Mouse (Mus musculus) stomach, embryonic 14.5 days (tissue): ENCODE data around the gene Klhdc1. TPM values are rescaled to one million over a fixed set of nuclear protein-coding genes. Genes with fewer than 3 reads are reported as not detected.

Experiments used
- ATAC-seq: fragments of 200-750 bp; cut with Nextera tagmentation; 2 replicates; pipeline ENCODE4 v1.8.0; 2017; ENCODE audit warnings: low read depth, moderate TSS enrichment; ENCODE audit not compliant: insufficient number of reproducible peaks, insufficient read depth, low FRiP score
- H3K27ac ChIP-seq: fragments of 300-500 bp; sonication (generic); 2 replicates; pipeline ENCODE4 v1.5.1; 2014; ENCODE audit warnings: mild to moderate bottlenecking, low read length, moderate library complexity, mixed read lengths
- H3K27me3 ChIP-seq: fragments of 300-500 bp; sonication (generic); 2 replicates; pipeline ENCODE4 v1.6.1; 2014; ENCODE audit warnings: low read length, control low read depth, mixed read lengths; ENCODE audit not compliant: control insufficient read depth, insufficient read depth
- H3K36me3 ChIP-seq: fragments of 300-500 bp; sonication (generic); 2 replicates; pipeline ENCODE4 v1.6.1; 2014; ENCODE audit warnings: mild to moderate bottlenecking, control low read depth, low read length, moderate library complexity, mixed read lengths; ENCODE audit not compliant: control insufficient read depth, insufficient read depth
- H3K4me1 ChIP-seq: fragments of 300-500 bp; sonication (generic); 2 replicates; pipeline ENCODE4 v1.6.1; 2014; ENCODE audit warnings: low read length, control low read depth, mixed read lengths; ENCODE audit not compliant: control insufficient read depth, insufficient read depth
- H3K4me2 ChIP-seq: fragments of 300-500 bp; sonication (generic); replicated peaks from 2 replicates; pipeline ENCODE4 v1.6.1; 2014; ENCODE audit warnings: low read depth, low read length, control low read depth
- H3K4me3 ChIP-seq: fragments of 300-500 bp; sonication (generic); 2 replicates; pipeline ENCODE4 v1.5.1; 2014; ENCODE audit warnings: low read depth, low read length, control low read depth
- H3K9ac ChIP-seq: fragments of 300-500 bp; sonication (generic); replicated peaks from 2 replicates; pipeline ENCODE4 v1.6.1; 2014; ENCODE audit warnings: low read depth, mild to moderate bottlenecking, control low read depth, low read length, moderate library complexity, mixed read lengths
- H3K9me3 ChIP-seq: fragments of 300-500 bp; sonication (generic); 2 replicates; pipeline ENCODE4 v1.6.1; 2016; ENCODE audit warnings: low read depth, low read length, control low read depth; ENCODE audit not compliant: control insufficient read depth
- WGBS: fragments of 180-500 bp; shearing (Covaris S2); extraction: QIAGEN DNeasy Blood & Tissue Kit; methylation state at CpG from one replicate; pipeline ENCODE4 v1.1.7; 2014; 5-methylcytosine and 5-hydroxymethylcytosine counted together
- polyA plus RNA-seq: library from polyadenylated mRNA; unstranded; fragments of >200 nt; fragmentation: Nextera tagmentation; extraction: Ambion mirVana; gene quantifications from 2 replicates; pipeline ENCODE4 v1.2.1, GENCODE M21; 2014

Klhdc1 gene
- polyA plus RNA-seq, 1 experiment from 2014 or later = 7.8 TPM

DNA sequence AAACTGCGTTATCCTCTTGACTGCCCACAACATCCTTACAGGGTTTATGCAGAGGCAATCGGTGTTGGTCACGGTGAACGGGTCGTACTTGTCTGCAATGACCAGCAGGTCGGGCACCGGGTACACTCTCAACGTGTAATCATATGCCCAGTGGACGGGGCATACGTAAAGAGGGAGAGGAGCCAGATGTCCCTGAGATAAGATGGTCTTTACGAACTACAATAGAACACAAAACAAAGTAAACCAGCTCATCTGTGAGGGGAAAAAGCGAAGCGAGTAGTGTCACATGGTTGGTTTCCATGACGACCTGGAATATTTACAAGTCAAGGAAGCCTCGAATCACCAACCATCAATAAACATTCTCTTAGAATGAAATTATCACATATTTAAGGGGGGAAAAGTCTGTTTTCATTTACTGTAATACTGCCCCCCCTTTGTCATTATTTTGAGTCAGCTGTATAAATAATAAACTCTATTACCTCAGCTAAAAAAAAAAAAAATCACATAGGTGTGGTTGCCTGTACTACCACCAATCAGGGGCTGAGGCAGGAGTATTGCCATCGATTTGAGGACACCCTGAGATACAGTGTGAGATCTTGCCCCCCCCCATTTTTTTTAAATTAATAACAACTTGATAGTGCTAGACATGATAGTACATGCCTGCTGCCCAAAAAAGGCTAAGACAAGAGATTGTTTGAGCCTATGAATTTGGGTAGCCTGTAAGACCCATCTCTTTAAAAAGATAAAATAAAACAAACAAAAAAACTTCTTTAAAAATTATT, 36.7 kb upstream of the Klhdc1 start, which contains the start of gene Gm49384:
TSS of gene Gm49384 (minus strand) at position 216 of the 782 bp plus-strand sequence.
- H3K27ac ChIP-seq = no peak within 1 kb of the TSS
- peaks cover 44% of the 10 kb centered on the region for H3K36me3 ChIP-seq
- no peaks in the 10 kb centered on the region for H3K9me3 ChIP-seq
- no peak within 1 kb of the TSS for H3K4me2 ChIP-seq
- ATAC-seq = no peak
- H3K4me1 ChIP-seq = no peaks in the 10 kb centered on the region; the same call in 1 of the 2 replicates
- H3K9ac ChIP-seq = no peak within 1 kb of the TSS
- H3K27me3 ChIP-seq = no peaks in the 10 kb centered on the region
- H3K4me3 ChIP-seq = no peak within 1 kb of the TSS
- WGBS = 81% methylated on average over 16 of the region's 16 CpGs

DNA sequence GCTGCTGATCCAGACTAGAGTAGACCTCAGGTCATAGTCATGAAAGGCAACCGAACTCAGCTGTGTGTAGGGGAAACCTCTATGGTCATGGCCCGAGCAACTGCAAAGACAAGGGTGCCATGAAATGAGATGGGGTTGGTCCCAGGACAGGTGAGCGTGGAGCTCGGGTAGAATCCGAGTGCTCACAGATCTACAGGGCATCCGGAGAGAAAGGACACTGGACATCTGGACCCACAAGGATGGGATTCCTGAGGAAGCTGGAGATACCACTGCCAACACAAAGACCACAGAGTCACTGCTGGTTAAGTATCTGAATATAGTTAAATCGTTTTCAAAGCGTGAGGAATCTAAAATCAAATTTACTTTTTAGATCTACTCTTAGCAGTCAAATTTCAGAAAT, 33.6 kb upstream of the Klhdc1 start:
- no peaks in the 10 kb centered on the region for H3K4me1 ChIP-seq
- no peak overlapping the region for H3K9ac ChIP-seq
- no peak for ATAC-seq
- peaks cover 37% of the 10 kb centered on the region for H3K36me3 ChIP-seq
- 93% methylated on average over 8 of the region's 8 CpGs for WGBS
- no peaks in the 10 kb centered on the region for H3K9me3 ChIP-seq
- H3K4me2 ChIP-seq = no peak overlapping the region
- H3K4me3 ChIP-seq = no peak overlapping the region
- no peaks in the 10 kb centered on the region for H3K27me3 ChIP-seq
- no peak overlapping the region for H3K27ac ChIP-seq

DNA sequence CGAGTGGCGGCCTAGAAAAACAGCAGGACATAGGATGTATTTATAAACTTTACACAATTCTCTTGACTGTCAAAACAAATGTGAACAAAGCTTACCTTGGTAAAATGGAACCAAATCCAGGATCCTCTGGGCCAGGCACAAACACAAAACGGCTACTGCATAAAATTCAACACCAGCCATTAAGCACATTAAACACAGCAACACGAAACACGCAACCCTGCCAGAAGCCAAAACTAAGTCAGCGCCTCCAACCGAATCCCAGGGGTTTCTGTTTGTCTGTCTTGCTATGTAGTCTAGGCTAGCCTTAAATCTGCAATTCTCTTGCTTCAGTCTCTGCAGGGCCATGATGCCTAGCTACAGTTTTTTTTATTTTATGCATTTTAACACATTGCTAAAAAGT, 33.0 kb upstream of the Klhdc1 start:
- no peak for ATAC-seq
- Histone ChIP-seq H3K9me3 (no peaks in the 10 kb centered on the region), H3K27me3 (no peaks in the 10 kb centered on the region), H3K4me3 (no peak overlapping the region), H3K4me1 (no peaks in the 10 kb centered on the region), H3K27ac (no peak overlapping the region), H3K36me3 (peaks cover 34% of the 10 kb centered on the region), H3K9ac (no peak overlapping the region), H3K4me2 (no peak overlapping the region)
- 95% methylated on average over 7 of the region's 7 CpGs for WGBS

DNA sequence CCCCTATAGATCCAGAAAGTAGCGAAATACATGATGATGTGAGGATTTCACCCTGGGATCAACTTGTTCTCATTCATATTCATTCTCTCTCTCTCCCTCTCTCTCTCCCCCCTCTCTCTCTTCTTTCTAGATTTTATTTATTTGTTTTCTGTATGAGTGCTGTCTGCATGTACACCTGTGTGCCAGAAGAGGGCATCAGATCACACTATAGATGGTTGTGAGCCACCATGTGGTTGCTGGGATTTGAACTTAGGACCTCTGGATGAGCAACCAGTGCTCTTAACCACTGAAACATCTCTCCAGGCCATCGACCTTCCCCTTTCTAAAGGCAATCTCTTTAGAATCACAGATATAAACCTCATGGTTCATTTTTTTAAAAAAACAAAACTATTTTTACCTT, 32.5 kb upstream of the Klhdc1 start:
- 88% methylated on average over 2 of the region's 2 CpGs for WGBS
- no peak overlapping the region for H3K4me3 ChIP-seq
- no peak overlapping the region for H3K4me2 ChIP-seq
- no peak overlapping the region for H3K9ac ChIP-seq
- H3K36me3 ChIP-seq = peaks cover 32% of the 10 kb centered on the region
- no peaks in the 10 kb centered on the region for H3K9me3 ChIP-seq
- no peak overlapping the region for H3K27ac ChIP-seq
- no peak for ATAC-seq
- H3K27me3 ChIP-seq = no peaks in the 10 kb centered on the region
- no peaks in the 10 kb centered on the region for H3K4me1 ChIP-seq

DNA sequence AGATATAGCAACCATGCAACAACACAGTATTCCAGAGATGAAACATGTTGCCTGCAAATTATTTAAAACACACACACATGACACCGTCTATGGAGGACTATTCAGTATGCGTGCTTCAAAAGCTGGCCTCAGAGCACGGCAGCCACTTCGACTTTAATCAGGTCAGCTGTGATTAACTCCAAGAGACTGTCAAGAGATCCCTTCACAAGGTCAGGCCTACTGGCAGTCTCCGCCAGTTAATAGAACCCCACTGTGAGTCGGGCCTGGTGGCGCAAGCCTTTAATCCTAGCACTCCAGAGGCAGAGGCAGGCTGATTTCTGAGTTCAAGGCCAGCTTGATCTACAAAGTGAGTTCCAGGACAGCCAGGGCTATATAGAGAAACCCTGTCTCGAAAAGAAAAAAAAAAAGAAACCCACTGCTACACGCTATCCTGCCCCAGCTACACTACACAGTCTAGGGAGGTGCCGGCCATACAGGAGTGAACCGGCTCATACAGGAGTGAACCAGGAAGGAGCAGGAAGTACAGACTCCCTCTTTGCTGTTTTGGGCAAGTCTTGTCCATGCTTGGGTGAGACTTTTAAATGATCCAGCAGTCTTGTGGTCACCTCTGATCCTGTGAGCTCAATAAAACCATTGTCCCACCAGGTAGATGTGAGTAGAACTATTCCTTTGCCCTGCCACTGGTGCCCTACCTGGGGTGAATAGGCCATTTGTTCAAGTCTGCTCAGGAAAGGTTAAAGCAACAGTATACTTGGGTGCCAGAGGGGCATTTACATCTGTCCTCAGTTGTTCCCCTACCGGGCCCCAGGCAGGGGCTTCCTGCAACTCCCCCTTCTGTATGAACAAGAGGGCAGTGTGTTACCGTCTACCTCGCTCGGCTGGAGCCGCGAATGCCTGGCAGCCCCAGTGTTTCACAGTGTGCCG, 30.7 kb upstream of the Klhdc1 start:
- no peak overlapping the region for H3K27ac ChIP-seq
- ATAC-seq = no peak
- H3K9me3 ChIP-seq = no peaks in the 10 kb centered on the region
- no peak overlapping the region for H3K9ac ChIP-seq
- H3K27me3 ChIP-seq = no peaks in the 10 kb centered on the region
- H3K4me3 ChIP-seq = no peak overlapping the region
- H3K4me2 ChIP-seq = no peak overlapping the region
- H3K36me3 ChIP-seq = peaks cover 37% of the 10 kb centered on the region
- no peaks in the 10 kb centered on the region for H3K4me1 ChIP-seq
- WGBS = 89% methylated on average over 18 of the region's 18 CpGs

DNA sequence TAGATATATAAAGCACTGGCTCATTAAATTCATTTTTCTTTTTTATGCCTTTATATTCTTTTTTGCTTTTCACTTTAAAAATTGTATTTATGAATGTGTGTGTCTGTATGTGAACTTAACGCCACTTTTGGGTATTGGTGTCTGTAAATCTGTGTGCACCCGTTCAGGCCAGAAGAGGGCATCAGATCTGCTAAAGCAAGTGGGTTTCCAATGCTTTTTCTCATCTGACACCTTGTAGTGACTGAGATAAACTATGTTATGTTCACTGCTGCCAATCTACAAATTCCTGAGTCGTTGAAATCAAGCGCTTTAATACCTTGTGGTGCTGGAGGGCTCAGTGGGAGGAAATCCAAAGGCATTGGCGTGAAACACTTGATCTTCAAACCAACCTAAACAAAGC, 29.9 kb upstream of the Klhdc1 start:
- Histone ChIP-seq H3K36me3 (peaks cover 36% of the 10 kb centered on the region), H3K9ac (no peak overlapping the region), H3K9me3 (no peaks in the 10 kb centered on the region), H3K4me2 (no peak overlapping the region), H3K4me1 (no peaks in the 10 kb centered on the region), H3K27ac (no peak overlapping the region), H3K27me3 (no peaks in the 10 kb centered on the region), H3K4me3 (no peak overlapping the region)
- ATAC-seq = no peak
- WGBS = 79% methylated on average over 5 of the region's 5 CpGs

DNA sequence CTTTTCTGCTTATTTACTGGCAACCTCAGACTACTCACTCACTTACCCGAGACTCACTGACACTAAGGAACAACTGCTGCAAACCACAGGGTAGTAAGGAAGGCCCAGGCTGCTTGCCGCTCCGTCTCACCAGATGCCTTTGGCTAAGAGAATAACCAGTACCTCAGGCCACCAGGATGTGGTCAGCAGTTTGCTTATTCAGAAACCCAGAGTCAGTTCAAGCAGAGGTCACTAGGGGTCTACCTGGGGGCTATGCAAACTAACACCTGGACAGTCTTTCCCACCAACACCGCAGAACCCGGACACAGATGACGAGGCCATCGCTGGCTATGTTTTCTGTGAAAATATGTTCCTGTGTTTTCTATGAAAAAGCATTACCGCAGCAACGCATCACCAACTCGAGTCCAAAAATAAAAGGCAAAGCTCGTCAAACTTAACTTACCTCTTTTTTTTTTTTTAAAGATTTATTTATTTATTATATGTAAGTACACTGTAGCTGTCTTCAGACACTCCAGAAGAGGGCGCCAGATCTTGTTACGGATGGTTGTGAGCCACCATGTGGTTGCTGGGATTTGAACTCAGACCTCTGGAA, 27.7 kb upstream of the Klhdc1 start:
- no peaks in the 10 kb centered on the region for H3K9me3 ChIP-seq
- WGBS = 95% methylated on average over 13 of the region's 13 CpGs
- H3K36me3 ChIP-seq = peaks cover 38% of the 10 kb centered on the region
- no peaks in the 10 kb centered on the region for H3K27me3 ChIP-seq
- H3K4me2 ChIP-seq = no peak overlapping the region
- H3K4me1 ChIP-seq = no peaks in the 10 kb centered on the region
- ATAC-seq = no peak
- no peak overlapping the region for H3K27ac ChIP-seq
- no peak overlapping the region for H3K4me3 ChIP-seq
- H3K9ac ChIP-seq = no peak overlapping the region

DNA sequence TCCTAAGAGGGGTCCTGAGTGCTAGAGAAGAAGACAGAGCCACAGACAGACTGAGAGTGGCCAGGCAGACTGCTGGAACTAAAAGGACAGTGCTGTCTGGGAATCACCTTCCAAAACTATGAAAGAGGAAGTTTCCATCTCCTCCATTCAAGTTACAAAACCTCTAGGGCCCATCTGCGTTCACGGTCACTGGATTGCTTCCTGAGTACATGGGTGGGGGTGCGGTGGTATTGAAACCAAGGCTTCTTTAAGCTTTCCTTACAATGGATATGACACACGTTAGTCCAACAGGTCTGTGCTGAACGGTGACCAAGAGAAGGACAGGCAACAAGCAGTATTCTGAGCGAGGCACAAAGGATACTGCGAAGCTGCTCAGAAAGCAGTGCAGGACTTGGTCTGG, 26.6 kb upstream of the Klhdc1 start:
- H3K9me3 ChIP-seq = no peaks in the 10 kb centered on the region
- H3K36me3 ChIP-seq = peaks cover 35% of the 10 kb centered on the region
- H3K27ac ChIP-seq = no peak overlapping the region
- no peak overlapping the region for H3K9ac ChIP-seq
- H3K27me3 ChIP-seq = no peaks in the 10 kb centered on the region
- 96% methylated on average over 7 of the region's 7 CpGs for WGBS
- ATAC-seq = no peak
- H3K4me1 ChIP-seq = no peaks in the 10 kb centered on the region
- no peak overlapping the region for H3K4me3 ChIP-seq
- H3K4me2 ChIP-seq = no peak overlapping the region
